Mouse (Mus musculus) spleen, postnatal 14 days (tissue): ENCODE results near the gene Hfe.
"Not testable (repeated sequence)": the region's sequence is repeated elsewhere in the genome, so short reads cannot be mapped to it uniquely, and the experiment has no call there.

Experiments
- DNase-seq, 2 experiments: peaks; one replicate each; pipeline ENCODE4 v3.0.0; 2021 to 2022; ENCODE audit warnings: low spot score in 2 of 2

The Hfe gene

GRCm38 (mm10) chr13:23744421-23745380 is 34.0 kb upstream of the Hfe start:
- no peak for DNase-seq

GRCm38 (mm10) chr13:23743963-23744362 is 33.3 kb upstream of the Hfe start:
- no peak for DNase-seq

- DNase-seq = no peak
Observed at GRCm38 (mm10) chr13:23743215-23743614, 32.6 kb upstream of the Hfe start.

GRCm38 (mm10) chr13:23742007-23742406 is 31.4 kb upstream of the Hfe start:
- DNase-seq = no peak

- DNase-seq = no peak
Observed at GRCm38 (mm10) chr13:23740910-23741309, 30.3 kb upstream of the Hfe start.

- DNase-seq = no peak
Observed at GRCm38 (mm10) chr13:23740256-23740840, 29.7 kb upstream of the Hfe start.

- no peak for DNase-seq
Observed at GRCm38 (mm10) chr13:23739922-23740252, 29.2 kb upstream of the Hfe start.

- peak; percentile 85 to 90 for DNase-seq
Observed at GRCm38 (mm10) chr13:23739069-23739921, 28.6 kb upstream of the Hfe start.

GRCm38 (mm10) chr13:23738677-23739068 is 28.0 kb upstream of the Hfe start, which contains the start of gene Hist1h1c:
Hist1h1c (plus strand) TSS chr13:23738808.
- DNase-seq = peak; percentile 94 to 98

- DNase-seq = no peak
Observed at GRCm38 (mm10) chr13:23738041-23738440, 27.4 kb upstream of the Hfe start.

- no peak for DNase-seq
Observed at GRCm38 (mm10) chr13:23737091-23737490, 26.4 kb upstream of the Hfe start.

GRCm38 (mm10) chr13:23732156-23732804 is 21.6 kb upstream of the Hfe start:
- no peak for DNase-seq

- no peak for DNase-seq
Observed at GRCm38 (mm10) chr13:23730479-23730878, 19.8 kb upstream of the Hfe start.

- DNase-seq = no peak
Observed at GRCm38 (mm10) chr13:23729706-23730105, 19.1 kb upstream of the Hfe start.

GRCm38 (mm10) chr13:23729192-23729525 is 18.5 kb upstream of the Hfe start:
- DNase-seq = no peak

GRCm38 (mm10) chr13:23728472-23729191 is 18.0 kb upstream of the Hfe start:
- no peak for DNase-seq

- no peak for DNase-seq
Observed at GRCm38 (mm10) chr13:23725213-23725612, 14.6 kb upstream of the Hfe start.

- DNase-seq = no peak
Observed at GRCm38 (mm10) chr13:23724239-23724638, 13.6 kb upstream of the Hfe start.

GRCm38 (mm10) chr13:23717593-23718245 is 7.1 kb upstream of the Hfe start:
- not testable (repeated sequence) for DNase-seq

- no peak for DNase-seq
Observed at GRCm38 (mm10) chr13:23717176-23717575, 6.5 kb upstream of the Hfe start.
